Mouse (Mus musculus) MEL (cell line): ENCODE data around the gene Gm3336. TPM values are rescaled to one million over a fixed set of nuclear protein-coding genes. Genes with fewer than 3 reads are reported as not detected.

Experiments
- DNase-seq: peaks from one replicate; pipeline ENCODE4 v3.0.0; 2011; ENCODE audit warnings: low read depth, low spot score
- H3K27ac ChIP-seq: 2 replicates; pipeline ENCODE4 v1.5.1; 2012; ENCODE audit warnings: low read depth, mild to moderate bottlenecking, control low read depth, low read length, moderate library complexity; ENCODE audit not compliant: control insufficient read depth
- H3K27me3 ChIP-seq, 2 experiments: fragments of 150-350 bp in 1 of 2; sonication (generic) in 1 of 2; 2 replicates each; pipeline ENCODE4 v1.6.1; 2012; ENCODE audit warnings: low read length in 2 of 2, mild to moderate bottlenecking in 2 of 2, improper control_type of control experiment in 1 of 2, moderate library complexity in 1 of 2; ENCODE audit not compliant: insufficient read depth in 2 of 2, control insufficient read depth in 1 of 2
- H3K36me3 ChIP-seq, 2 experiments: 2 replicates each; pipeline ENCODE4 v1.6.1; 2012 to 2014; ENCODE audit warnings: low read length in 2 of 2, improper control_type of control experiment in 1 of 2, inconsistent platforms in 1 of 2, mild to moderate bottlenecking in 1 of 2; ENCODE audit not compliant: insufficient read depth in 2 of 2, control insufficient read depth in 1 of 2
- H3K4me1 ChIP-seq, 2 experiments: fragments of 150-350 bp in 1 of 2; sonication (generic) in 1 of 2; 2 replicates each; pipeline ENCODE4 v1.6.1; 2012; ENCODE audit warnings: low read length in 2 of 2, improper control_type of control experiment in 1 of 2, mild to moderate bottlenecking in 1 of 2; ENCODE audit not compliant: insufficient read depth in 2 of 2, control insufficient read depth in 1 of 2
- H3K4me3 ChIP-seq, 2 experiments: fragments of 150-350 bp in 1 of 2; sonication (generic) in 1 of 2; 2 replicates each; pipeline ENCODE4 v1.5.1; 2012; ENCODE audit warnings: low read depth in 2 of 2, low read length in 2 of 2, mild to moderate bottlenecking in 2 of 2, moderate library complexity in 2 of 2, control low read depth in 1 of 2, improper control_type of control experiment in 1 of 2; ENCODE audit not compliant: control insufficient read depth in 1 of 2, insufficient read depth in 1 of 2
- H3K79me2 ChIP-seq: 2 replicates; pipeline ENCODE4 v1.6.1; 2012; ENCODE audit warnings: mild to moderate bottlenecking, low read length, moderate library complexity; ENCODE audit not compliant: control insufficient read depth, poor library complexity, insufficient read depth
- H3K9ac ChIP-seq: 2 replicates; pipeline ENCODE4 v1.6.1; 2012; ENCODE audit warnings: low read depth, mild to moderate bottlenecking, control low read depth, low read length, moderate library complexity; ENCODE audit not compliant: control insufficient read depth, poor library complexity, severe bottlenecking
- H3K9me3 ChIP-seq: fragments of 150-350 bp; sonication (generic); replicated peaks from 2 replicates; pipeline ENCODE4 v1.6.1; 2012; ENCODE audit warnings: mild to moderate bottlenecking, low read length, improper control_type of control experiment, moderate library complexity; ENCODE audit not compliant: insufficient read depth
- CTCF ChIP-seq, 3 experiments: IDR thresholded peaks in 2 of 3; conservative IDR thresholded peaks in 1 of 3; 2 replicates each; pipeline ENCODE4 v1.5.1; 2011 to 2012; ENCODE audit warnings: low read length in 3 of 3, low read depth in 2 of 3, mild to moderate bottlenecking in 2 of 3, improper control_type of control experiment in 1 of 3, inconsistent platforms in 1 of 3, mixed read lengths in 1 of 3, moderate library complexity in 1 of 3; ENCODE audit not compliant: control insufficient read depth in 1 of 3, insufficient read depth in 1 of 3, poor library complexity in 1 of 3, severe bottlenecking in 1 of 3
- ELF1 ChIP-seq: IDR thresholded peaks from 2 replicates; pipeline ENCODE4 v1.6.1; 2014; ENCODE audit warnings: low read depth, mild to moderate bottlenecking, inconsistent platforms, low read length, improper control_type of control experiment, moderate library complexity
- GABPA ChIP-seq: IDR thresholded peaks from 2 replicates; pipeline ENCODE4 v1.6.1; 2012; ENCODE audit warnings: low read depth, mild to moderate bottlenecking, inconsistent platforms, low read length, improper control_type of control experiment, moderate library complexity
- GATA1 ChIP-seq: IDR thresholded peaks from 2 replicates; pipeline ENCODE4 v1.6.1; 2011; ENCODE audit warnings: low read depth, low read length, improper control_type of control experiment
- KAT2A ChIP-seq: conservative IDR thresholded peaks from 2 replicates; pipeline ENCODE4 v1.6.1; 2012; ENCODE audit warnings: low read depth, low read length, improper control_type of control experiment, inconsistent platforms
- MAZ ChIP-seq: IDR thresholded peaks from 2 replicates; pipeline ENCODE4 v1.6.1; 2012; ENCODE audit warnings: low read depth, mild to moderate bottlenecking, inconsistent platforms, low read length, improper control_type of control experiment
- MYB ChIP-seq: IDR thresholded peaks from 2 replicates; pipeline ENCODE4 v1.6.1; 2011; ENCODE audit warnings: mild to moderate bottlenecking, low read depth, low read length, improper control_type of control experiment
- MYC ChIP-seq: IDR thresholded peaks from 2 replicates; pipeline ENCODE4 v1.6.1; 2011; ENCODE audit warnings: low read depth, mild to moderate bottlenecking, low read length, improper control_type of control experiment, moderate library complexity
- NRF1 ChIP-seq: IDR thresholded peaks from 2 replicates; pipeline ENCODE4 v1.6.1; 2014; ENCODE audit warnings: low read depth, mild to moderate bottlenecking, inconsistent platforms, low read length, improper control_type of control experiment, moderate library complexity; ENCODE audit not compliant: poor library complexity, insufficient read depth, severe bottlenecking
- POLR2AphosphoS2 ChIP-seq: IDR thresholded peaks from 2 replicates; pipeline ENCODE4 v1.6.1; 2011; ENCODE audit warnings: low read length, improper control_type of control experiment
- POLR2AphosphoS5 ChIP-seq: IDR thresholded peaks from 2 replicates; pipeline ENCODE4 v1.6.1; 2012; ENCODE audit warnings: low read depth, borderline replicate concordance, mild to moderate bottlenecking, inconsistent platforms, low read length, moderate library complexity, mixed read lengths
- TAL1 ChIP-seq: IDR thresholded peaks from 2 replicates; pipeline ENCODE4 v1.6.1; 2012; ENCODE audit warnings: mild to moderate bottlenecking, inconsistent platforms, low read length, moderate library complexity, mixed read lengths
- TCF12 ChIP-seq: IDR thresholded peaks from 2 replicates; pipeline ENCODE4 v1.6.1; 2014; ENCODE audit warnings: low read depth, mild to moderate bottlenecking, inconsistent platforms, low read length, improper control_type of control experiment, moderate library complexity
- ZC3H11A ChIP-seq: IDR thresholded peaks from 2 replicates; pipeline ENCODE4 v1.6.1; 2012; ENCODE audit warnings: low read depth, mild to moderate bottlenecking, inconsistent platforms, low read length, improper control_type of control experiment
- ZMIZ1 ChIP-seq: IDR thresholded peaks from 2 replicates; pipeline ENCODE4 v1.6.1; 2012; ENCODE audit warnings: low read depth, mild to moderate bottlenecking, inconsistent platforms, low read length, improper control_type of control experiment, moderate library complexity
- polyA plus RNA-seq, 2 experiments: library from polyadenylated mRNA; stranded (reverse) in 1 of 2; unstranded in 1 of 2; fragments of >175 nt in 1 of 2; fragments of >200 nt in 1 of 2; gene quantifications; 2 replicates each; pipeline versions ENCODE4 v1.2.1 to v1.2.4; 2012; ENCODE audit warnings: low replicate concordance in 2 of 2, low read depth in 1 of 2; ENCODE audit not compliant: insufficient read length in 2 of 2, insufficient read depth in 1 of 2, missing spikeins in 1 of 2
- total RNA-seq: library from RNA; depleted of rRNA; stranded (reverse); fragments of 300-350 nt; gene quantifications from 2 replicates; pipeline ENCODE4 v1.2.3, GENCODE M21; 2012

The Gm3336 gene
- total and polyA plus RNA-seq, 3 experiments: 0.19 to 0.72 TPM; not detected in 1

DNA sequence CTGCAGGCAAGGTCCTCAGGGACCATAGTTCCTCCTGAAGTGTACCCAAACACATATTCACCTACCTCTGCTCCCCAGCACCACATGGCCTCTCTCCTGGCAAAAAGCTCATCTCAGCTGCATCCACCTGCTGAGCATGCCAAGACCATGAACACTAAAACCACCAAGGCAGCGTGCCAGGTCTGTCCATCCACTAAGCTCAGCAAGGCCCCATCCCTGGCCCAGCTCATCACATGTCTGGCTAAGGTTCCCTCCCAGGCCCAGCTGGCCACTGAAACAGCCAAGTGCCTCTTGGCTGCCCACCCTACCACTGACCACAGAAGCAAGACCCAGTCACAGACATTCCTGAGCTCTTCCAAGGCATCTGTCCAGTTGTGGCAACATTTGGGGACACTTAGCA, 8.0 kb upstream of the Gm3336 start:
- Histone ChIP-seq H3K79me2 (no peaks in the 10 kb centered on the region), H3K4me3 (no peak overlapping the region), H3K9ac (no peak overlapping the region), H3K36me3 (no peaks in the 10 kb centered on the region), H3K27ac (no peak overlapping the region), H3K9me3 (no peaks in the 10 kb centered on the region), H3K4me1 (no peaks in the 10 kb centered on the region), H3K27me3 (no peaks in the 10 kb centered on the region)
- no peak for DNase-seq
- no peak for TF ChIP-seq TAL1
- TF ChIP-seq MYC: no peak
- no peak for TF ChIP-seq GATA1

DNA sequence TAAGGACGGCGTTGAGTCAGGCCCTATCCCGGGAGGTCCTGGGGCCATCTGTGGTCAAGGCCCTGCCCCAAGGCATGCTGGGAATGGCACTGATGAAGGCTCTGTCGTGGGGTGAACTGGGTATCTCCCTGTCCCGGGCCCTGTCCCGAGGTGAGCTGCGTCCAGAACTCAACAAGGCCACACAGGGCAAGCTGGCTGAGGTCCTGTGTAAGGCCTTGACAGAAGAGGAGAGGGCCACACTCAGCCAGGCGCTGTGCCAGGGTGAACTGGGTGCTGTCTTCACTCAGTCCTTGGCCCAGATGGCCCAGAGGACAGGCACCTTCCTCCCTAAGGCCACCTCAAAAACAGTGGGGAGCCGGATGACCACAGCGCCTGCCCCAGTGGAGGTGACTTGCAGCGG, 7.3 kb upstream of the Gm3336 start:
- Histone ChIP-seq H3K4me3 (no peak overlapping the region), H3K9me3 (no peaks in the 10 kb centered on the region), H3K27ac (no peak overlapping the region), H3K36me3 (no peaks in the 10 kb centered on the region), H3K4me1 (no peaks in the 10 kb centered on the region), H3K79me2 (no peaks in the 10 kb centered on the region), H3K27me3 (no peaks in the 10 kb centered on the region), H3K9ac (no peak overlapping the region)
- TF ChIP-seq MYB (no peak), ELF1 (no peak), MAZ (no peak), KAT2A (no peak), CTCF (IDR thresholded peaks at IDR 0.05 in 2 of 3, conservative IDR thresholded peaks at IDR 0.05 in 1 of 3; ENCODE audit: control insufficient read depth in 1 of 3, insufficient read depth in 1 of 3, low read depth in 2 of 3, low read length in 3 of 3, poor library complexity in 1 of 3, severe bottlenecking in 1 of 3) (no peak), POLR2AphosphoS5 (no peak), TAL1 (no peak), GABPA (no peak), GATA1 (no peak)
- no peak for DNase-seq

DNA sequence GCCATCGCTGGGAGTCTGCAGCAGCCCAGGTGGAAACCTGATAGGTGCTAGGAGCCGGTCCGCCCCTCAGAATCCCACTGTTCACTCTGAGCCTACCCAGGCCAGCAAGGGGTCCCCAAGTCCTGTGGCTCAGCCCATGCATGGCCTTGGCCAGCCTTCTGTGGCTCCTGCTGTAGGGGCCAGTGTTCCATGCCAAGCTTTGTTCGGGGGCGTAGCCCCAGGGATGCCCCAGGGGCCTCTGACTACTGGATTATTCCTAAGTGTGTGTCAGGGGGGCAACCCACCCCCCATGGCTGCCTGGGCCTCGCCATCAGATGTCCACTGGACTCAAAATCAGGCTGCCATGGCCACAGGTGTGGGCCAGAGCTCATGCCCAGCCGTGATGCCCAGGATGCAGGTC, 4.4 kb upstream of the Gm3336 start:
- DNase-seq: no peak
- H3K79me2 ChIP-seq: no peaks in the 10 kb centered on the region
- H3K9ac ChIP-seq: no peak overlapping the region
- TF ChIP-seq ELF1 (no peak), POLR2AphosphoS5 (no peak), ZMIZ1 (no peak), TCF12 (no peak), POLR2AphosphoS2 (no peak), ZC3H11A (no peak), NRF1 (no peak), TAL1 (no peak), MYC (no peak)
- H3K36me3 ChIP-seq: no peaks in the 10 kb centered on the region
- no peaks in the 10 kb centered on the region for H3K4me1 ChIP-seq
- no peak overlapping the region for H3K27ac ChIP-seq
- no peaks in the 10 kb centered on the region for H3K9me3 ChIP-seq
- no peak overlapping the region for H3K4me3 ChIP-seq
- H3K27me3 ChIP-seq: no peaks in the 10 kb centered on the region
